Mouse (Mus musculus): ENCODE measurements around the gene Stac3. TPM values are rescaled to one million over a fixed set of nuclear protein-coding genes. Genes with fewer than 3 reads are reported as not detected.

Stac3 gene
- polyA plus RNA-seq, 1 experiment from 2014 or later = 0.95 TPM

DNA sequence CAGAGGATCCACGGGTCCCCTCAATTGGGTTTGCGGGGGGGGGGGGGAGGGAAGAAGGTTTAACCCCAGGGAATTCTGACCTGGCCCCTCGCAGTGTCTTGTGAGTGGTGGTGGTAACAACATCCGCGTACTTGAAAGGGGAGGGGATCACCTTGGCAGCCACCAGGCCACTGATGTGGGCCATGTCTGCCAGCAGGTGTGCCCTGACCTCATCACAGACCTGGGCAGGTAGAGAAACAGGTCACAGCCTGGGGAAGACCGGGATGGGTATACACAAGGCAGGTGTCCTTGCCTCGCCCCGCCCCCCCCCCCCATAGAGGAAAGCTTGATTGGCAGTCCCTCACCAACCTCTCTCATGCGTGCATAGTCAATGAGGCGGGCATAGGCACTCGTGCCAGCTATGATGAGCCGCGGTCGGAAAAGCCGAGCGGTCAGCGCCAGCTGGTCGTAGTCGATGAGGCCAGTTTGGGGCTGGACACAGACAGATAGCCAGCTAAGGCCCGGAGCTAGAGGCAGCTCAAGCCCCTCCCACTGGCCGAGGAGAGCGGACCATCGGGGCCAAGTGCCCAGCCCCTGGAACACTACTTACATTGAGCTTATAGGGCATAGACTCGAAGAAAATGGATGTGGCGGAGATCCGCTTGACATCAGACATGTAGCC is 17.7 kb downstream of the Stac3 start:
- peaks cover 2% of the 10 kb centered on the region; the same call in 1 of the 2 replicates for H3K36me3 ChIP-seq (ENCODE audit: control insufficient read depth, insufficient read depth, low read length)
- ATAC-seq (ENCODE audit: insufficient read depth, low FRiP score, low TSS enrichment) (no peak), DNase-seq (ENCODE audit: low spot score) (no peak)
- WGBS = 97% methylated on average over 26 of the region's 26 CpGs
- H3K27ac ChIP-seq (ENCODE audit: low read depth, low read length) = no peak overlapping the region
- H3K4me1 ChIP-seq (ENCODE audit: control insufficient read depth, insufficient read depth, low read length) = peaks cover 33% of the 10 kb centered on the region
- no peaks in the 10 kb centered on the region for H3K9me3 ChIP-seq (ENCODE audit: control insufficient read depth, low read length)
- no peak overlapping the region for H3K4me3 ChIP-seq (ENCODE audit: low read depth, low read length)
- peaks cover 16% of the 10 kb centered on the region for H3K27me3 ChIP-seq (ENCODE audit: control insufficient read depth, insufficient read depth, low read length)
- H3K9ac ChIP-seq (ENCODE audit: low read length) = no peak overlapping the region
- H3K4me2 ChIP-seq (ENCODE audit: low read depth) = no peak overlapping the region

DNA sequence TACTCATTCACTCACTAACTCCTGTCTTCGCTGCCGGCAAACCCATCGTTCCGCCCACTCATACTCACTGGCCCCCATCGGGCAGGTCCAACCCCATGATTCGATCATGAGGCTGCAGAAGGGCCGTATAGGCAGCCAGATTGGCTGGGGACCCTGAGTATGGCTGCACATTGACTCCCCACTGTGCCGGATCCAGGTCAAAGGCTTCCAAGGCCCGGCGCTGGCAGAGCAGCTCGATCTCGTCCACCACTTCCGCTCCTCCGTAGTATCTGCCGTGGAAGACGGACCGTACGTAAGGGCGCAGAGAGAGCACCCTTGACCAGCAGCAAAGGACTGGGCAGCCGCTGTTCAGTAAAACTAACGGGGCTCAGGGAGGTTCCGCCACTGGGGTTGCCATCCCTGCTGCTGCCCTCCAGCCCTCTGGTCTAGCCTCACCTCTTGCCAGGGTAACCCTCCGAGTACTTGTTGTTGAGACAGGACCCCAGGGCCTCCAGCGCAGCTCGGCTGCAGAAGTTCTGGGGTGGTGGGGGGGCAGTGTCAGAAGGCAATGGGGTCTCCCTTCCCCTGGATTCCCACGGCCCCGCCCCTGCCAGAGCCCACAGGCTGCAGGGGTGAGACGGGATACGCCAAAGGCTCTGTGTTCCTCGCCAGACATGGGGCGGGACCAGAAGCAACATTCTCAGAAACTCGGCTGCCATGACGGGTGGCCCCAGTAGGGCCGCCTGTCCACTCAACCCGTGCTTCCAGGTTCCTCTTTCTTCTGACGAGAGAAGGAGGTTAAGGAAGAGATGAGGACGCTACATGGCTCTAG is 18.6 kb downstream of the Stac3 start:
- H3K36me3 ChIP-seq (ENCODE audit: control insufficient read depth, insufficient read depth, low read length) = peaks cover 2% of the 10 kb centered on the region; the same call in 1 of the 2 replicates
- no peaks in the 10 kb centered on the region for H3K9me3 ChIP-seq (ENCODE audit: control insufficient read depth, low read length)
- no peak overlapping the region; the same call in 1 of the 2 replicates for H3K9ac ChIP-seq (ENCODE audit: low read length)
- ATAC-seq (ENCODE audit: insufficient read depth, low FRiP score, low TSS enrichment) (no peak), DNase-seq (ENCODE audit: low spot score) (no peak)
- peaks cover 17% of the 10 kb centered on the region for H3K27me3 ChIP-seq (ENCODE audit: control insufficient read depth, insufficient read depth, low read length)
- peaks cover 35% of the 10 kb centered on the region for H3K4me1 ChIP-seq (ENCODE audit: control insufficient read depth, insufficient read depth, low read length)
- H3K4me3 ChIP-seq (ENCODE audit: low read depth, low read length) = no peak overlapping the region
- H3K27ac ChIP-seq (ENCODE audit: low read depth, low read length) = no peak overlapping the region
- no peak overlapping the region for H3K4me2 ChIP-seq (ENCODE audit: low read depth)
- 94% methylated on average over 37 of the region's 37 CpGs for WGBS

DNA sequence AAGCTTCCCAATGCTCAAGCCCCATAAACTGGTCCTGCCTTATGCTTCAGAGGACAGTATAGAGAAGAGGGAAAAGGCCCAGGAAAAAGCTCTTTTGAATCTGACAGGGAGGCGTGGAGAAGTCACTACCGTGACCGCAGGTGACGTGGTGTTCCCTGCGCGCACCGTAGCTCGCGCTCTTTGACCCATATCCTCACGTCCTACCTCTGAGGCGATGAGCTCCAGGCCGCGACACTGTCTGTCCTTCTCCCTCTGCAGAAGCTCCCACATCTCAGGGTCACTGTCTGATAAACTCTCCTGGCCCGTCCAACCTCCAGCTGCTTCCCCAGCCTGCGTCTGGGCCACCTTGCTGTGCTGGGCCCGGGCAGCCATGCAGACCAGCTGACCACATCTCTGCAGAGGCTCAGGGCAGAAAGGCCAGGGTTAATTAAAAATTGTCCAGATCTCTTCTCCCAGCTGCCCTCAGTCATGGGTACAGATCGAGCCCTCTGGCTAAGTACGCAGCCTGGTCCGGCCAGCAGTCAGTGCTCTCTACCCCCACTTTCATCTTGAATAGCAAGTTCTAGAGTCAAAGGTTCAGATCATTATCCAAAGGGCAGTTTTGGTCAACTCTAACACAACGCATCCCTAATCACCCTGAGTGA is 19.4 kb downstream of the Stac3 start:
- WGBS = 85% methylated on average over 20 of the region's 20 CpGs
- peaks cover 31% of the 10 kb centered on the region for H3K4me1 ChIP-seq (ENCODE audit: control insufficient read depth, insufficient read depth, low read length)
- peaks cover 2% of the 10 kb centered on the region; the same call in 1 of the 2 replicates for H3K36me3 ChIP-seq (ENCODE audit: control insufficient read depth, insufficient read depth, low read length)
- no peak overlapping the region for H3K4me3 ChIP-seq (ENCODE audit: low read depth, low read length)
- no peak overlapping the region for H3K9ac ChIP-seq (ENCODE audit: low read length)
- ATAC-seq (ENCODE audit: insufficient read depth, low FRiP score, low TSS enrichment) (no peak), DNase-seq (ENCODE audit: low spot score) (peak; percentile 11)
- no peak overlapping the region for H3K4me2 ChIP-seq (ENCODE audit: low read depth)
- peaks cover 22% of the 10 kb centered on the region for H3K27me3 ChIP-seq (ENCODE audit: control insufficient read depth, insufficient read depth, low read length)
- H3K27ac ChIP-seq (ENCODE audit: low read depth, low read length) = no peak overlapping the region
- H3K9me3 ChIP-seq (ENCODE audit: control insufficient read depth, low read length) = no peaks in the 10 kb centered on the region

DNA sequence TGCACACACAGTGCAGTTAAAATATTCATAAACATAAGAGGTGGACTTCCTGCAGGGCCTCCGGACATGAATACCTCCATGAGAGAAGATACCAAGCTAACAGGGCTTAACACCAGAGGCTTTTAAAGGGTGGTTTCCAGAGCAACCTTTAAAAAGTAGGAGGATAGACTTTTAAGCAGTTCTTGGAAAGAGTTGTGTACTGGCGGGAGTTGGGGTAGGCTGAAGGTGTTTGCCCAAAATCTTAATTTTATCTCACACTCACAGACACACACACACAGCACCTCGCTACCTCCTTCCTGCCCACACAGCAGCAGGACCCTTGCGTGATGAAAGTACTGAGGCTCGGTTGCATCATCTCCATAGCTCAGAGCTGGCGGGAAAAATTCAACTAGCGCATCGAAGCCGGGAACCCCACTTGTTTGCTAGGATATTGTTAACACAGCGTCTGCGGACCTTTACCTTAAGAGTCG is 20.2 kb downstream of the Stac3 start:
- Histone ChIP-seq H3K4me3 (ENCODE audit: low read depth, low read length) (peak overlapping the region; percentile 53), H3K4me2 (ENCODE audit: low read depth) (peak overlapping the region; percentile 79), H3K27ac (ENCODE audit: low read depth, low read length) (no peak overlapping the region), H3K9ac (ENCODE audit: low read length) (peak overlapping the region; percentile 60), H3K36me3 (ENCODE audit: control insufficient read depth, insufficient read depth, low read length) (peaks cover 2% of the 10 kb centered on the region; the same call in 1 of the 2 replicates), H3K27me3 (ENCODE audit: control insufficient read depth, insufficient read depth, low read length) (peaks cover 30% of the 10 kb centered on the region), H3K9me3 (ENCODE audit: control insufficient read depth, low read length) (no peaks in the 10 kb centered on the region), H3K4me1 (ENCODE audit: control insufficient read depth, insufficient read depth, low read length) (peaks cover 30% of the 10 kb centered on the region)
- 13% methylated on average over 12 of the region's 12 CpGs for WGBS
- DNase-seq (ENCODE audit: low spot score) (no peak), ATAC-seq (ENCODE audit: insufficient read depth, low FRiP score, low TSS enrichment) (no peak)

DNA sequence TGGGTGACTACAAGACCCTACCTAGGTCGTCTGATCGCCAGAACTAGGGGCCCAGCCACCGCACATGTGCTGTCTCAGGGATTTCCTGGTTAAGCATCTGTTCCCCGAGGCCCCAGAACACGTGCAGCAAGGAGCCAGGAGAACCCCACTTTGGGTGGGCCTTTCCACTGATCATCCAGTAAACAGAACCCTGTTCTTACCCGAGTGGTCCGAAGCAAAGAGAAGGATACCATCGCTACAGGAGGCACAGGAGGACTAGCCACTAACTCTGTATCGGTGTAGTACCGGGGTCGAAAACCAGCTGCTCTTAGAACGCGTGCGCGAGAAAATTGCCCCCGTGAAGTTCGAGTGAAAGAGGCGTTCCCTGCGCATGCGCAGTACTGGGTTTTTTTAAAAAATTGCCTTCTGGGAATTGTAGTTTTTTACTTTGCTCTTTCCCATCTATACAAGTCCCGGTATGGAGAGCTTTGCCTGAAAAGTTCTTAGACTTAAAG is 20.6 kb downstream of the Stac3 start, which contains the start of gene Shmt2:
Gene Shmt2 (minus strand): TSS at position 357 of the 494 bp plus-strand sequence.
- DNase-seq (ENCODE audit: low spot score) (peak; percentile 92), ATAC-seq (ENCODE audit: insufficient read depth, low FRiP score, low TSS enrichment) (peak; percentile 43)
- Histone ChIP-seq H3K27ac (ENCODE audit: low read depth, low read length) (no peak within 1 kb of the TSS), H3K4me3 (ENCODE audit: low read depth, low read length) (peak within 1 kb of the TSS; percentile 53), H3K36me3 (ENCODE audit: control insufficient read depth, insufficient read depth, low read length) (peaks cover 2% of the 10 kb centered on the region; the same call in 1 of the 2 replicates), H3K27me3 (ENCODE audit: control insufficient read depth, insufficient read depth, low read length) (peaks cover 34% of the 10 kb centered on the region), H3K9me3 (ENCODE audit: control insufficient read depth, low read length) (no peaks in the 10 kb centered on the region), H3K4me1 (ENCODE audit: control insufficient read depth, insufficient read depth, low read length) (peaks cover 28% of the 10 kb centered on the region), H3K4me2 (ENCODE audit: low read depth) (peak within 1 kb of the TSS; percentile 79), H3K9ac (ENCODE audit: low read length) (peak within 1 kb of the TSS; percentile 60)
- under 1% methylated on average over 21 of the region's 21 CpGs for WGBS

DNA sequence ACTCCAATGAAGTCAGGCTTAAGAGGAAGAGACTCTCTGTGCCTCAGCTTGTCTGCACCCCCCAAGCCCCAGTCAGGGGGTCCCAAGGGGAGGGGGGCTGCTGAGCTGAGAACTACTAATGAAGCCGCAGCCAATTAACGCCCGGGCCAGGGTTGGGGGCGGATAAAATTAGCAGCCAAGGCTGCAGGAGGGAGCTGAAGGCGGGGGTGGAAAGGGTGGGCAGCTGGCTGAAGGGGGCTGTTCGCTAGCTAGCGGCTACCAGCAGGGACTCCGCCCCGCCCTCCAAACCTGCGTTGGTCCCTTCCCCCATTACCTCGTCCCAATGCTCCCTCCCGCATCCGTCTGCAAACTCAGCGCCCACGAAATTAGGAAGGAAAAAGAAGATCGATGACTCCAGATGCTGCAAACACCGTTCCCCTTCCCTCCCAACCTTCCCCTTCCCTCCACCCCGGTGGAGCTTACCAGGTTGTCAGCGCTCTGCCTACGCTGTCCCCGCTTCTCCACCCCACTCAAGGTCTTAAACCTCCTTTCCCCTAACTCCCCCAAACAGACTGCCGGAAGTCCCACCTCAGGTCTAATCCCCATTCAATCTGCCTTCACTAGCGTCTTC is 23.3 kb downstream of the Stac3 start:
- Histone ChIP-seq H3K36me3 (ENCODE audit: control insufficient read depth, insufficient read depth, low read length) (no peaks in the 10 kb centered on the region), H3K9me3 (ENCODE audit: control insufficient read depth, low read length) (no peaks in the 10 kb centered on the region), H3K4me3 (ENCODE audit: low read depth, low read length) (no peak overlapping the region), H3K27ac (ENCODE audit: low read depth, low read length) (no peak overlapping the region), H3K4me1 (ENCODE audit: control insufficient read depth, insufficient read depth, low read length) (peaks cover 26% of the 10 kb centered on the region), H3K9ac (ENCODE audit: low read length) (no peak overlapping the region; the same call in 1 of the 2 replicates), H3K4me2 (ENCODE audit: low read depth) (peak overlapping the region; percentile 15; the same call in 1 of the 2 replicates), H3K27me3 (ENCODE audit: control insufficient read depth, insufficient read depth, low read length) (peaks cover 59% of the 10 kb centered on the region)
- ATAC-seq (ENCODE audit: insufficient read depth, low FRiP score, low TSS enrichment) = no peak
- DNase-seq (ENCODE audit: low spot score) = no peak
- WGBS = under 1% methylated on average over 22 of the region's 23 CpGs

DNA sequence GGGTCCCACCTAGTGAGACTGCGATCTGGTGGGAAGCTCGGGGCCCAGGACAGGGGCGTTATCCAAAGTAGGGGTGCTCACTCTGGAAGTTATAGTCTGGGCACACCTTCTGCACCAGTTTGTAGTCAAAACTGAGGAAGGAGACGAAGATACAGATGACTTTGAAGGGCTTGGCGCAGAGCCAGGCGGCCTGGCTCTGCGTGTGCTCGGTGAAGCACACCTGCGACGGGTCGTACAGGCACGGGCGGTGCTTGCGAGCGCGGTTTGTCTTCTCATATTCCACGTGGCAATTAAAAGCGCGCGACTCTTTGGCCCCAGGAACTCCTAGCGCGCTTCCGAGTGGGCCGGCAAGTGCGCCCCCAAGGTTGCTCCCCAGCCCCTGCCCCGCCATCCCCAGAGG is 24.6 kb downstream of the Stac3 start:
- 2% methylated on average over 25 of the region's 26 CpGs for WGBS
- Histone ChIP-seq H3K36me3 (ENCODE audit: control insufficient read depth, insufficient read depth, low read length) (no peaks in the 10 kb centered on the region), H3K9ac (ENCODE audit: low read length) (peak overlapping the region; percentile 14; the same call in 1 of the 2 replicates), H3K27ac (ENCODE audit: low read depth, low read length) (peak overlapping the region; percentile 69; the same call in 1 of the 2 replicates), H3K4me3 (ENCODE audit: low read depth, low read length) (0 out of 2 replicates have a peak overlapping the region, but pooled peaks have one; percentile 17), H3K27me3 (ENCODE audit: control insufficient read depth, insufficient read depth, low read length) (peaks cover 72% of the 10 kb centered on the region), H3K4me1 (ENCODE audit: control insufficient read depth, insufficient read depth, low read length) (peaks cover 30% of the 10 kb centered on the region), H3K4me2 (ENCODE audit: low read depth) (peak overlapping the region; percentile 36), H3K9me3 (ENCODE audit: control insufficient read depth, low read length) (no peaks in the 10 kb centered on the region)
- ATAC-seq (ENCODE audit: insufficient read depth, low FRiP score, low TSS enrichment) = no peak
- no peak for DNase-seq (ENCODE audit: low spot score)

DNA sequence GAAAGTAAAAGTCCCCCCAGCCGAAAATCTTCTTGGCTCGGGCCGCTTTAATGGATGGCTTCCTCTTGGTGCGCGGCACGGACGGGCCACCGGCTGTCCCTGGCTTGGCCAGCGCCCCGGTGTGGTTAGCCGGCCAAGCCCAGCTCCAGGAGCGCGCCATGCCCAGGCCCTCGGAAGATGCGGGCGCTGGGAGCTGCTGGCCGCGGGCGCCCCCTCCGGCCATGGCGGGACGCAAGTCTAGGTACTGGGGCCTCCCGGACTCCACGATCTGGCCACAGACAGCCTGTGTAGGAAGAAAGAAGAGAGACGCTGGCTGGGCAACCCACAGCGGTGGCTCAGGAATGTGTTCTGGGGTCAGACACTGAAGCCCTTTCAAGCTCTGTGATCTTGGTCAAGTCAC is 25.2 kb downstream of the Stac3 start:
- Histone ChIP-seq H3K27me3 (ENCODE audit: control insufficient read depth, insufficient read depth, low read length) (peaks cover 79% of the 10 kb centered on the region), H3K4me2 (ENCODE audit: low read depth) (peak overlapping the region; percentile 36), H3K36me3 (ENCODE audit: control insufficient read depth, insufficient read depth, low read length) (no peaks in the 10 kb centered on the region), H3K27ac (ENCODE audit: low read depth, low read length) (peak overlapping the region; percentile 69), H3K4me3 (ENCODE audit: low read depth, low read length) (peak overlapping the region; percentile 17; the same call in 1 of the 2 replicates), H3K9ac (ENCODE audit: low read length) (no peak overlapping the region; the same call in 1 of the 2 replicates), H3K4me1 (ENCODE audit: control insufficient read depth, insufficient read depth, low read length) (peaks cover 28% of the 10 kb centered on the region), H3K9me3 (ENCODE audit: control insufficient read depth, low read length) (no peaks in the 10 kb centered on the region)
- under 1% methylated on average over 26 of the region's 26 CpGs for WGBS
- DNase-seq (ENCODE audit: low spot score) (peak; percentile 82), ATAC-seq (ENCODE audit: insufficient read depth, low FRiP score, low TSS enrichment) (peak; percentile 22; the same call in 1 of the 2 replicates)
